Mouse (Mus musculus) yolk sac, embryonic 10.5 days (tissue): ENCODE data around the gene Agmo.
A peak's percentile ranks its signal among the peaks of the same experiment; 100 is the strongest.

Experiments
- DNase-seq: peaks from one replicate; pipeline ENCODE4 v3.0.0-alpha.2; 2017; ENCODE audit warnings: low spot score

The Agmo gene

DNA sequence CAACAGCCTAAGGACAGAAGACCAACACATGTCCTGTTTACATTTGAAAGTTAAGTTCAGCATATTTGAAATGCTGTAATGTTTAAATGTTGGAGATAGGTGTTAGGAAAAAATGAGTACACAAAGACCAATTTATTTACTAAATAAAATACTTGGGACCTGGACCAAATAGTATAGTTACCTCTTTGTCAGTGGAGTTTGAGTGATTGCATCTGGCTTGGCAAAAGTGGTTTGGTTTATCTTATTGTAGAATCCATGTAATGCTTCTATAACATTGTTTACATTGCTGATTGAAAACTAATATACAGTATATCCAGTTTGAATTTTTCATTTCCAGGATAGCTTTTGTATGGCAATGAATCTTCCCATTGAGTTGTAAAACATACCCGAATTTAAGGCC, 193.0 kb downstream of the Agmo start:
- no peak for DNase-seq

GRCm38 (mm10) chr12:37442486-37443013, 201.1 kb downstream of the Agmo start:
- DNase-seq: no peak

- DNase-seq: no peak
Observed at GRCm38 (mm10) chr12:37445255-37445654, 203.8 kb downstream of the Agmo start.

DNA sequence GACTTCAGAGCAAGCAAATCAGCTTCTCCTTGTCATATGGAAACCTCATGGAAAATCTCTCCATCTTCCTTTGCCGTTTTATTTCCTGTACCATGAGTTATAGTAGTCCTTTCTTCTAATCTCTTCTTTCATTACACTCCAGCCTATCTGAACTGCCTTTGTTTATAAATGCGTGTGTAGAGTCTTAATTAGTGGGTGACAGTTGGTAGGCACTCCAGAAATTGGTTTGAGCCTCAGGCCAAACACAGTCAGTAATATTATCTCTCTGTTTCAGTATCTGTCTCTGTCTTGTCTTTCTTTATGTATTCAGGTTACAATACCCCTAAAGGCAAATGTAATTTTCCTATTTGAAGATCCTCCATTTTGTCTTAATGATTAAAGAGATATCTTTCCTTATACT, 208.2 kb downstream of the Agmo start:
- no peak for DNase-seq

- peak; percentile 15 for DNase-seq
Observed at GRCm38 (mm10) chr12:37450366-37451156, 209.1 kb downstream of the Agmo start.

GRCm38 (mm10) chr12:37471631-37472030, 230.2 kb downstream of the Agmo start:
- DNase-seq: no peak

DNA sequence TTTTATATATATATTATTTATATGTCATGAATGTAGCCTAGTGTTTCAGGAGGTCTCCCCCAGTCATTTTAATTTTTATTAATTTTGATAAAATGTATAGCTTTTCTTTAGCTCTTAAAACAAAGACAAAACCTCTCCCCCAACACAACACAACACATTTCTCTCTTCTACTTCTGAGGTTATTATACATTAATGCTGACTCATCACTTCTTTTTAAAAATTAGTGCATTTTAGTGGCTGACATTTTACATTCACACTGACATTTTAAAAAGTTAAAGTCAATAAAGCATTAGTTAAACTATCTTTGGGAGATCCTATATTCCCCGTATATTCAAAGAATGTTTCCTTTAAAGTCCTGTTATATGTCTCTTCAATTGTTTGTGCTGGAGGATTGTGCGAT, 235.4 kb downstream of the Agmo start:
- DNase-seq: no peak

- no peak for DNase-seq
Observed at GRCm38 (mm10) chr12:37487991-37488390, 246.6 kb downstream of the Agmo start.

GRCm38 (mm10) chr12:37498871-37499270, 257.4 kb downstream of the Agmo start:
- no peak for DNase-seq

DNA sequence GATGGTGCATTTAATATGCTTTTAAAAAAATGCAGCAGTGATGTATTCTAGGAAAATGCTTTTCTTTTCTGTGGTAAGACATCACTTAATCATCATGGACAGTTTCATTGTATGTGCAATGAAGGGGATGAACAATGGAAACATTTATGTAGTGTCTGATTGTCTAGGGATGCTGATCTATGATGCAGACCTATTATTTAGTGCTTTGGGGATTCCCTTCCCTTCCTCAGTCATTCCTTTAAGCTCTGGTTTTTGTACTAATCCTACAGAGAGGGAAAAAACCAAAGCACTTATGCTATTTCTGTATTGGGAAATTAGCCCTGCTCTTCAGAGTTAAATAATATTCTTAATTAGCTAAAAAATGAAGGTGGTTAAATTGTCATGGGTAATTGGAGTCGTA, 266.0 kb downstream of the Agmo start:
- no peak for DNase-seq

DNA sequence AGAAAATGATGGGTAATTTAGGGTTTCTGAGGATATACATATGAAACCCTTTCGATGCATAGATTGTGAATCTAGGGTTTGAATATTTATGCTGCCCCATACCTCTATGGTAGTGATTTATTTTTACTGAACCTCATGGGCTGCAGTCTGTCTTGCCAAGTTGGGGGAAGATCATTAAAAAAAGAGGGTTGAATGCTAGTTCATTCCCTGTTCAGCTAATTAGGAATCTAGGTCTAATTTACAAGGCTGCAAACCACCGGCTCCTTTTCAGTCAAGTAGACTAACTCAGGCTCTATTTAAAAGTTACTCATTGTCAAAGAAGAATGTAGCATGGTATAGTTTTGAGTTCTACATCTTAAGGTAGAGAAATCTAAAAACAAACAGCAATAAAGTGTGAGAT, 266.4 kb downstream of the Agmo start:
- DNase-seq: no peak

DNA sequence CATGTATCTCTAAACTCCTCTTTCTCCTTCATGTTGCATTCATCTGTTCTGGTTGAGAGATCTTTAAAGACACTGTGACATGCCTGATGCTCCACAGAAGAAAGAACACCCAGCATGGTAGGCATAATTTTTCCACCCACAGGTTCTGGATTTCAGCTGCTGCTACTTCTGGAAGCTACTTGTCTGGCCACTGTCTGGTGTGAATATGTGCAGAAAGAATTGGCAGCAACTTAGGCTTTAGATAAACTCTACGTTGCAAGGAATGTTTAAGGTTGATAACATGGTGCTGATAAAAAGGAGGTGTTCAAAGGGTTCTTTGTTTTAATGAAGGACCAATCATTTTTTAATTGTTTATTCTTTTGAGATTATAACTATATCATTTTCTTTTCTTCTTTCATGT, 280.3 kb downstream of the Agmo start:
- no peak for DNase-seq

DNA sequence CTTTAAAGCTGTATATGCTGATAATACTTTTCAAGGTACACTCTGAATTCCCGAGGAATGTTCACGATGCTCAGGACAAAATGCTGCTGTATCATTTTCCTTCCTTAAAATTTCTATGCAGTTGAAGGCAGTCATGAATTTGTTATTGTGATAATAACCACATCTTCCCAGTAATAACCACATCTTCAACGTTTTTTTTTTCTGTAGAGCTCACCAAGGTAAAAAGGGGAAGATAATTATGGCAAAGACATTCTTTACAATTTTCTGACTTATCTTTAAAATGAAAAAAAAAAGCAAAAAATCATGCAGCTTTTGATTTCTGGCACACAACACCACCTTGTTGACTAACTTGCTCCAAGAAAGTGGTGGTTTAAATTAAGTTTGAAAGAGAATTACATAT, 283.2 kb downstream of the Agmo start:
- no peak for DNase-seq

GRCm38 (mm10) chr12:37540994-37541393, 299.6 kb downstream of the Agmo start:
- no peak for DNase-seq

- DNase-seq: no peak
Observed at GRCm38 (mm10) chr12:37558284-37558683, 316.8 kb downstream of the Agmo start.

- DNase-seq: no peak
Observed at GRCm38 (mm10) chr12:37565882-37566596, 324.6 kb downstream of the Agmo start.

- DNase-seq: no peak
Observed at GRCm38 (mm10) chr12:37571922-37572321, 330.5 kb downstream of the Agmo start.

DNA sequence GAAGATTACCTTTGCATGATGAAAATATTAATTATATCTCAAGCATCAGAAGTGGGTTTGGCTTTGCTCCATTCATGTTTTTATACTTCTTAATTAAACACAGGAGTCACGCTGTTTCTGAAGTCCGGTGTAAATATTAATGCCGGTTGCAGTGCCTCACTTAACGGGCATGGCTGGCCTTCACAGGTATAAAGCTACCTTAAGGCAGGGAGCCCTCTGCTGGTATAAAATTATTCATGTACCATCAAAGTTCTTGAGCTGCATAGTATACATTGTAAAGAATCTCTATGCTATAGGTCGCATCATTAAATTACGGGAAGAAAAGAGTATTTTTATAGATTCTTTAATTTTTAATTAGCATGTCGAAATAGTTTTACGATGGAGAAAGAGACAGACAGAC, 341.3 kb downstream of the Agmo start:
- no peak for DNase-seq

GRCm38 (mm10) chr12:37592853-37593252, 351.4 kb downstream of the Agmo start:
- no peak for DNase-seq

GRCm38 (mm10) chr12:37612837-37613236, 371.4 kb downstream of the Agmo start:
- no peak for DNase-seq

- DNase-seq: no peak
Observed at GRCm38 (mm10) chr12:37614769-37615168, 373.3 kb downstream of the Agmo start.

GRCm38 (mm10) chr12:37624078-37624477, 382.6 kb downstream of the Agmo start:
- no peak for DNase-seq
